Mouse (Mus musculus): ENCODE data around the gene Snx10.

Snx10 gene

GRCm38 (mm10) chr6:51580040-51580680, 56.5 kb downstream of the Snx10 start:
- in situ Hi-C loops (cut with MboI; ENCODE audit: unreplicated experiment in 2 of 2) = loop anchor here (5.0 to 25.0 kb wide), 6 partner anchors 198 to 645 kb away; no protein-coding TSS in a partner anchor

- in situ Hi-C loops (cut with MboI; ENCODE audit: unreplicated experiment in 2 of 2) = loop anchor here (5.0 to 25.0 kb wide), 6 partner anchors 199 to 647 kb away; no protein-coding TSS in a partner anchor
Observed at GRCm38 (mm10) chr6:51581418-51581817, 57.7 kb downstream of the Snx10 start.

GRCm38 (mm10) chr6:51582051-51582450, 58.4 kb downstream of the Snx10 start:
- in situ Hi-C loops (cut with MboI; ENCODE audit: unreplicated experiment in 2 of 2) = loop anchor here (5.0 to 25.0 kb wide), 6 partner anchors 200 to 647 kb away; no protein-coding TSS in a partner anchor

- in situ Hi-C loops (cut with MboI; ENCODE audit: unreplicated experiment in 2 of 2) = loop anchor here (5.0 to 25.0 kb wide), 6 partner anchors 271 to 651 kb away; partner anchors contain the start of gene Hoxa7 (in 2 of the 2)
Observed at GRCm38 (mm10) chr6:51585980-51586379, 62.3 kb downstream of the Snx10 start.

- in situ Hi-C loops (cut with MboI; ENCODE audit: unreplicated experiment in 2 of 2) = loop anchor here (5.0 to 25.0 kb wide), 6 partner anchors 270 to 652 kb away; partner anchors contain the start of gene Hoxa7 (in 2 of the 2)
Observed at GRCm38 (mm10) chr6:51587266-51587665, 63.6 kb downstream of the Snx10 start.

- in situ Hi-C loops (cut with MboI; ENCODE audit: unreplicated experiment in 2 of 2) = loop anchor here in 1 of 2 experiments (25.0 kb wide), 1 partner anchor 654 kb away; no protein-coding TSS in a partner anchor
Observed at GRCm38 (mm10) chr6:51591264-51591663, 67.6 kb downstream of the Snx10 start.

GRCm38 (mm10) chr6:51591844-51592243, 68.1 kb downstream of the Snx10 start:
- in situ Hi-C loops (cut with MboI; ENCODE audit: unreplicated experiment in 2 of 2) = loop anchor here in 1 of 2 experiments (25.0 kb wide), 1 partner anchor 655 kb away; no protein-coding TSS in a partner anchor

- in situ Hi-C loops (cut with MboI; ENCODE audit: unreplicated experiment in 2 of 2) = loop anchor here in 1 of 2 experiments (25.0 kb wide), 1 partner anchor 655 kb away; no protein-coding TSS in a partner anchor
Observed at GRCm38 (mm10) chr6:51592356-51593115, 68.8 kb downstream of the Snx10 start.

- in situ Hi-C loops (cut with MboI; ENCODE audit: unreplicated experiment in 2 of 2) = loop anchor here in 1 of 2 experiments (25.0 kb wide), 1 partner anchor 656 kb away; no protein-coding TSS in a partner anchor
Observed at GRCm38 (mm10) chr6:51593446-51594035, 69.8 kb downstream of the Snx10 start.

GRCm38 (mm10) chr6:51594516-51594915, 70.8 kb downstream of the Snx10 start:
- in situ Hi-C loops (cut with MboI; ENCODE audit: unreplicated experiment in 2 of 2) = loop anchor here in 1 of 2 experiments (25.0 kb wide), 1 partner anchor 657 kb away; no protein-coding TSS in a partner anchor

GRCm38 (mm10) chr6:51598058-51598457, 74.4 kb downstream of the Snx10 start:
- in situ Hi-C loops (cut with MboI; ENCODE audit: unreplicated experiment in 2 of 2) = loop anchor here in 1 of 2 experiments (25.0 kb wide), 1 partner anchor 661 kb away; no protein-coding TSS in a partner anchor

- in situ Hi-C loops (cut with MboI; ENCODE audit: unreplicated experiment in 2 of 2) = no loop called here
Observed at GRCm38 (mm10) chr6:51600412-51600811, 76.7 kb downstream of the Snx10 start.

GRCm38 (mm10) chr6:51602341-51602740, 78.6 kb downstream of the Snx10 start:
- in situ Hi-C loops (cut with MboI; ENCODE audit: unreplicated experiment in 2 of 2) = no loop called here

- in situ Hi-C loops (cut with MboI; ENCODE audit: unreplicated experiment in 2 of 2) = no loop called here
Observed at GRCm38 (mm10) chr6:51603691-51604090, 80.0 kb downstream of the Snx10 start.

- in situ Hi-C loops (cut with MboI; ENCODE audit: unreplicated experiment in 2 of 2) = no loop called here
Observed at GRCm38 (mm10) chr6:51606245-51606644, 82.5 kb downstream of the Snx10 start.

- in situ Hi-C loops (cut with MboI; ENCODE audit: unreplicated experiment in 2 of 2) = no loop called here
Observed at GRCm38 (mm10) chr6:51606803-51607202, 83.1 kb downstream of the Snx10 start.

- in situ Hi-C loops (cut with MboI; ENCODE audit: unreplicated experiment in 2 of 2) = no loop called here
Observed at GRCm38 (mm10) chr6:51611621-51612020, 87.9 kb downstream of the Snx10 start.

GRCm38 (mm10) chr6:51612371-51613051, 88.8 kb downstream of the Snx10 start:
- in situ Hi-C loops (cut with MboI; ENCODE audit: unreplicated experiment in 2 of 2) = no loop called here

GRCm38 (mm10) chr6:51613661-51614060, 90.0 kb downstream of the Snx10 start:
- in situ Hi-C loops (cut with MboI; ENCODE audit: unreplicated experiment in 2 of 2) = no loop called here

GRCm38 (mm10) chr6:51626843-51627242, 103.1 kb downstream of the Snx10 start:
- in situ Hi-C loops (cut with MboI; ENCODE audit: unreplicated experiment in 2 of 2) = no loop called here
